Mouse (Mus musculus) kidney, adult 2 months (tissue): ENCODE data around the gene Ache. TPM values are rescaled to one million over a fixed set of nuclear protein-coding genes. Genes with fewer than 3 reads are reported as not detected.

Experiments
- DNase-seq: peaks from one replicate; pipeline ENCODE4 v3.0.0; 2021
- H3K27ac ChIP-seq: fragments of 200-500 bp; 2 replicates; pipeline ENCODE4 v1.5.1; 2012; ENCODE audit warnings: low read depth, low read length, control low read depth, inconsistent platforms; ENCODE audit not compliant: insufficient read depth
- H3K27me3 ChIP-seq: fragments of 200-500 bp; replicated peaks from 2 replicates; pipeline ENCODE4 v1.6.1; 2012; ENCODE audit warnings: mild to moderate bottlenecking, moderate library complexity, low read length, inconsistent platforms; ENCODE audit not compliant: control insufficient read depth, insufficient read depth
- H3K36me3 ChIP-seq: fragments of 200-500 bp; 2 replicates; pipeline ENCODE4 v1.6.1; 2012; ENCODE audit warnings: mild to moderate bottlenecking, moderate library complexity, low read length, inconsistent platforms; ENCODE audit not compliant: control insufficient read depth, insufficient read depth
- H3K4me1 ChIP-seq: fragments of 200-500 bp; 2 replicates; pipeline ENCODE4 v1.6.1; 2011; ENCODE audit warnings: low read length; ENCODE audit not compliant: control insufficient read depth, insufficient read depth
- H3K4me3 ChIP-seq: fragments of 200-500 bp; 2 replicates; pipeline ENCODE4 v1.5.1; 2011; ENCODE audit warnings: mild to moderate bottlenecking, low read depth, low read length, control low read depth; ENCODE audit not compliant: insufficient read depth
- CTCF ChIP-seq: fragments of 200-500 bp; conservative IDR thresholded peaks from 2 replicates; pipeline ENCODE4 v1.5.1; 2011; ENCODE audit warnings: low read depth, mild to moderate bottlenecking, control low read depth, low read length, moderate library complexity, mixed read lengths; ENCODE audit not compliant: insufficient read depth, insufficient read length
- POLR2A ChIP-seq: fragments of 200-500 bp; IDR thresholded peaks from one replicate; pipeline ENCODE4 v1.6.1; 2011; ENCODE audit warnings: low read depth, low read length, control low read depth
- WGBS: fragments of 180-500 bp; shearing (Covaris S2); methylation state at CpG from one replicate; pipeline ENCODE4 v1.1.7; 2018; 5-methylcytosine and 5-hydroxymethylcytosine counted together
- polyA plus RNA-seq: library from polyadenylated mRNA; depleted of rRNA; stranded (reverse); fragments of >200 nt; gene quantifications from 2 replicates; pipeline ENCODE4 v1.2.3, GENCODE M21; 2012

Ache gene
- polyA plus RNA-seq, 1 experiment, result 4.7 TPM

DNA sequence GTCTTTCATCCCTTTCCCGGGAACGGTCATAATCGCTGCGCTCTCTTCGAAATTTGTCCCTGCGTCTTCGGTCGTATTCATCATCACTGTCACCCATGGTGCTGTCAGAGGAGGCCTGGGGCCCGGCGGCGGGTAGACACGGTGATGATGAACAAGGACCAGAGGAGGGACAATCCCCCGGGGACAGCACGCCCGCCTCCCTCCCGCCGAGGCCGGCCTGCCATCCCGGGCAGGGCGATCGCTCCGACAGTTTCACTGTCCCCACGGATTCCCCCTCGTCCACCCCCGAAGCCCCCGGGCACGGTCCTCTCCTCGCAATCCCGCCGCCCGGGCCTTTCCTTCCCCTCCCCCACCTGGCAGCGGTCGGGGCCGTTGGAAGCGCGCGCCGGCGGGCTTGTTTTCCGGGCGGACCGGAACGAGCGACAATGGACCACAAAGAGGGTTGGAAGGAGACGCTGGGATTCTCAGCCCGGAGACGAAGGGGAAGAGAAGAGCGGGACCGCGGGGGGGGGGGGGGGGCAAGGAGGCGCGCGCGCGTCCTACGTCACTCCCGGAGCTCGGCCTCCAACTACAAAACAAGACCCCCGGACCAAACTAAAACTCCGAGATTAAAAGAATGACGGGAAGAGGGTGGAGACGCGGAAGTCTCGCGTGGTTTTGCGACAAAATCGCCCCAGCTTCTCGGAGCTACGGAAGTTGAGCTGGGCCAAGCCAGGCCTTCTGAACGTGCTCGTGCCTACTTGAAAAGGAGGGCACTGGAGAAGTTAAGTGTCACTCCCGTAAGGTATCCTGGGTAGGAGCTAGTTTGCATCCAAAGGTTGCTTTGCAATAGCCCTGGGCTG is 20.0 kb downstream of the Ache start, which contains the start of gene Srrt:
Gene Srrt (minus strand): TSS at position 604 of the 842 bp plus-strand sequence.
- peak; percentile 75 for TF ChIP-seq POLR2A
- TF ChIP-seq CTCF, result no peak
- under 1% methylated on average over 71 of the region's 72 CpGs for WGBS
- H3K36me3 ChIP-seq, result no peaks in the 10 kb centered on the region; the same call in 1 of the 2 replicates
- peaks cover 9% of the 10 kb centered on the region; the same call in 1 of the 2 replicates for H3K4me1 ChIP-seq
- peak within 1 kb of the TSS; percentile 71 for H3K4me3 ChIP-seq
- H3K27ac ChIP-seq, result peak within 1 kb of the TSS; percentile 53
- no peaks in the 10 kb centered on the region for H3K27me3 ChIP-seq
- DNase-seq, result peak; percentile 96

- no peak overlapping the region for H3K27ac ChIP-seq
- no peaks in the 10 kb centered on the region for H3K27me3 ChIP-seq
- H3K4me3 ChIP-seq, result no peak overlapping the region
- peaks cover 16% of the 10 kb centered on the region; the same call in 1 of the 2 replicates for H3K4me1 ChIP-seq
- TF ChIP-seq CTCF (0 out of 2 replicates have a peak, but pooled peaks have one; percentile 6), POLR2A (no peak)
- H3K36me3 ChIP-seq, result no peaks in the 10 kb centered on the region
- WGBS, result 94% methylated on average over 4 of the region's 4 CpGs
- DNase-seq, result no peak
Observed at GRCm38 (mm10) chr5:137308356-137308755, 21.0 kb downstream of the Ache start.

- H3K4me3 ChIP-seq, result peak overlapping the region; percentile 72
- peaks cover 9% of the 10 kb centered on the region; the same call in 1 of the 2 replicates for H3K4me1 ChIP-seq
- peak overlapping the region; percentile 77 for H3K27ac ChIP-seq
- no peaks in the 10 kb centered on the region for H3K27me3 ChIP-seq
- no peaks in the 10 kb centered on the region for H3K36me3 ChIP-seq
- no peak for DNase-seq
- WGBS, result 4% methylated on average over 22 of the region's 22 CpGs
- no peak for TF ChIP-seq CTCF
- peak; percentile 46 for TF ChIP-seq POLR2A
Observed at GRCm38 (mm10) chr5:137313466-137314192, 26.3 kb downstream of the Ache start.

DNA sequence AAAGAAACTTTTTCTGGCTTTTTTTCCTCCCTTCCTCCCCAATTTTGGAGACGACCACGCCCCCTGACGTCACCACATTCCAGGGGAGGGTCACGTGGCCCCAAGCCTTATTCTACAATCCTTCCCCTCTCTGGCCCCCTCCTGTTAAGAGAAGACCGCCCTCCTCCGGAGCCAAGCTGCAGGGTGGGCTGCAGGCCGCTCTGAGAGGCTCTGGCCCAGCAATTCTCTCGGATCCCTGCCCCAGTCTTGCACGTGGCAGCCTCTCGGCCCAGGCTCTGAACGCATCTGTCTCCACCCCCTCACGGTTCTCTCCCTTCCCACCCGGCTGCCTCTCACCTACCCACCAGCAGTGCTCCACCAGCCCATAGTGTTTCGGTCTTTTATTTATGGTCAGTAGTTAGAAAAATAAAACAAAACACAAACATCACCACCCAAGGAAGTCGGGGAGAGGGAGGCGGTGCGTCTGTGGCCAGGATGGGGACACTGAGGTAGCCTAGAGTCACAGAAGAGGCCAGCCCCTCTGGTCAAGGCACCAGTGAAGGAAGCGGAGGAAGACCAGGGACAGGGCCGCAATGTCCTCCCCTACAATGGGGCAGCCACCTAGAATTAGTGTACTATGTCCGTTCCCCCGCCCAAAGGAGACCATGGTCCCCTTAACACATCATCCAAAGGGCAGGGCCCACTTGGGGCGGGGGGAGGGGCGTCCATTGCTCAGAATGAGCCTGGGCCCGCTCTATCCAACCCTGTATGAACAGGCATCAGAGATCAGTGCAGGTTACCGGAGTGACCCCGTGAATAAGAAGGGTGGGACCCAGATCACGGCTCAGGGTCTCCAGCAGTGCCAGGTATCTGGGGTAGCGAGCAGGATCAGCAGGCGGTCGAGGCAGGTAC is 27.1 kb downstream of the Ache start, which contains the start of gene Trip6:
Gene Trip6 (minus strand): TSS at position 212 of the 891 bp plus-strand sequence.
- no peaks in the 10 kb centered on the region for H3K36me3 ChIP-seq

DNA sequence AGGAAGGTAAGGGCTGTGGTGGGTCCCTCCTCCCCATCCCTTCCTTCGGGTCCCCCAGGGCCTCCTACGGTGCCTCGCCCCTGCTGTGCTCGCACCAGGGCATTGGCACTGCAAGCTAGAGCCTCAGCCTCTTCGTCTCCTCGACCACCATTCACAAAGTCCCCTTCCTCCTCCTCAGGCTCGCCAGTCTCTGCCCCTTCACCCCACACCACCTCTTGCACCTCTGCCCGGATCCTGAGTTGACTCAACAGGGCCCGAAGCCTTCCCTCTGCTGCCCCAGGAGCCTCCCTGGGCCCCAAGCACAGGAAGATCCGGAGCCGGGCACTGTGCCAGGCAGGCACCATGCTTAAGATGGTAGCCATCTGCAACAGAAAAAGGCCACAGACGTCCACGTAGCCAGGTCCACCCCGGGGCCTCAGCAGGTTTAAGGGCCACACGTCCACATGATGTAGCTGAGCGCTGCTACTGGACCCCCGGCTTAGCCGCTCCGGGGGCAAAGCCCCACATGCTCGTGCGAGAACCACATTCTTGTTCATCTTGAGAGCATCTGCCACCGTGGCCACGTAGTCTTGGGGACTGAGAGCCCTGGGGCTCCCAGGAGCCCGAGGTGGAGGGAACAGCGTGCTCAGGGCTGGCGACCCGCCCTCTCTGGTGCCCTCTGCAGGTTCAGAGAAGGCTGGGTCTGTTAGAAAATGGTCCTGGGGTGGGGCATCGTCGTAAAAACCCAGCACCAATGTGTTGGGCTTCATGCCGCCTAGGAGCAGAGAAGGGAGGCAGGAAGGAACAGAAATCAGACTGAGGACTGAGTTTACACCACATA is 28.0 kb downstream of the Ache start:
- H3K4me1 ChIP-seq, result peaks cover 9% of the 10 kb centered on the region; the same call in 1 of the 2 replicates
- no peaks in the 10 kb centered on the region for H3K36me3 ChIP-seq
- 64% methylated on average over 30 of the region's 30 CpGs for WGBS
- no peaks in the 10 kb centered on the region for H3K27me3 ChIP-seq
- no peak overlapping the region for H3K27ac ChIP-seq
- DNase-seq, result peak; percentile 31
- TF ChIP-seq POLR2A, result no peak
- peak; percentile 50 for TF ChIP-seq CTCF
- no peak overlapping the region for H3K4me3 ChIP-seq

More for the DNA sequence above, 27.1 kb downstream of the Ache start, which contains the start of gene Trip6:
- 33% methylated on average over 30 of the region's 30 CpGs for WGBS
- peaks cover 9% of the 10 kb centered on the region; the same call in 1 of the 2 replicates for H3K4me1 ChIP-seq
- H3K27me3 ChIP-seq, result no peaks in the 10 kb centered on the region
- peak within 1 kb of the TSS; percentile 77 for H3K27ac ChIP-seq
- peak within 1 kb of the TSS; percentile 72 for H3K4me3 ChIP-seq
- peak; percentile 92 for DNase-seq
- no peak for TF ChIP-seq POLR2A

GRCm38 (mm10) chr5:137317361-137317760 is 30.0 kb downstream of the Ache start:
- WGBS, result 95% methylated on average over 8 of the region's 8 CpGs
- Histone ChIP-seq H3K36me3 (no peaks in the 10 kb centered on the region), H3K4me3 (no peak overlapping the region), H3K27me3 (no peaks in the 10 kb centered on the region), H3K4me1 (peaks cover 9% of the 10 kb centered on the region; the same call in 1 of the 2 replicates), H3K27ac (no peak overlapping the region)
- TF ChIP-seq POLR2A, result no peak
- no peak for TF ChIP-seq CTCF
- DNase-seq, result no peak
